Mouse (Mus musculus): ENCODE measurements around the gene Cd59a.

DNA sequence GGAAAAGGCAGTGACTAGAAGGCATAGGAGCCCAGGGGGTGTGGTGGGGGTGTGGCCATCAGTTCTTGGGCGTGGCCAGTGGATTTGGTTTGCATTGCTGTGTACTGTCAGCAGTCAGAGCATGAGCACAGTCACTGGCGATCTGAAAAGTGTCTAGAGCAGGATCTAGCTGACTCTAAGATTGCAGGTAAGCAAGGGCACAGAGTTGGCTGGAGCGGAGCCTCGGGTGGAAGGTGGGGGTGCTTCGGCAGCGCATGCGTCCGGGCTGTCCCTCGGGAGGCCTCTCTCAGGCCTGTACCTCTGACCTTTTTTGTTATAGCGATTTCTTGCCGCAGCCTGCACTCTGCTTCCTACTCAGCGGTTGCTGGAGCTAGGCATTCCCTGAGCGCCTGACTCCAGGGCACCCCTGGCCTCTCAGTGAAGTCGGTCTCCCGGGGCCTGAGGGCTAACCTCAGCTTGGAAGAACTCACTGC is at the start of gene Cd59a:
- no peak for TF ChIP-seq POLR2A (IDR thresholded peaks at IDR 0.05; ENCODE audit: control insufficient read depth, extremely low read depth, insufficient read depth, low read length, poor library complexity)
- no peak for TF ChIP-seq CTCF (IDR thresholded peaks at IDR 0.05; ENCODE audit: borderline replicate concordance, control insufficient read depth, extremely low read depth, insufficient read depth, low read length, poor library complexity)

All from thymus, adult 2 months (tissue).